Mouse (Mus musculus) liver, postnatal 0 days (tissue): Measurements from ENCODE around the gene Vwce.

Experiments
- CTCF ChIP-seq: sonication (generic); IDR thresholded peaks from 2 replicates; pipeline ENCODE4 v1.5.1; 2016; ENCODE audit warnings: antibody characterized with exemption, low read depth
- EP300 ChIP-seq: IDR thresholded peaks from 2 replicates; pipeline ENCODE4 v1.6.1; 2016; ENCODE audit warnings: antibody characterized with exemption, low read depth, mild to moderate bottlenecking

DNA sequence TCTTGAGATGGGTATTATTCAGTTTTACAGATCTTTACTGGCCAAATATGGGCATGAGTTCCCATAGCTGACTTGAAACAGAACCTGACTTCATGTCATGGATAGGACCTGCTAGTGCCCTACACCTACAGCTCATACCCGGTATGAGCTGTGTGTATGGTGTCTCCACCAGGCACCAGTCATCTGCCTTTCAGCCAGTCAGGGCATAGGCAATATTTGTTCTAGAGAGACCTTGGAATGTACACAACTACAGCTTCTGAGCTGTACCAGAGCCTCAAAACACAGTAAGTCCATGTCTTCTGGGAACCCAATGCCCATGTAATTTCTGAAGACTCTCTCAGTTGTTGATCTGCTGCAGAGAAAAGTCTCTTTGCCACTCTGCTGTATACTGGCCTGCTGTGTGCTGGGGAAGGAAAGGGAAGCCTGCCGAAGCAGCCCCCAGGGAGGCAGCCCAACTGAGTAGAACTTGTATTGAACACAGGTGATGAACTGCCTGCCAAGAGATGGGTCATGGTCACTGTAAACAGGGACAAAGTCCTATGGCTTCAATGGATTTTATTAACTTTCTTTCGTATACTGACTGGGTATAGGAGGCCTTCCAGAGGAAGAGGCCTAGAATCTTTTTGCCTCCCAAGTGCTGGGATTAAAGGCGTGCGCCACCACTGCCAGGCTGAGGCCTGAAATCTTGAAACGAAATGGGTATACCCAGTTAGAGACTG, 42.2 kb upstream of the Vwce start:
- no peak for TF ChIP-seq CTCF
- TF ChIP-seq EP300 = no peak
